Mouse (Mus musculus): Measurements from ENCODE around the gene Nr5a2.

GRCm38 (mm10) chr1:136948127-136948422, 12.2 kb downstream of the Nr5a2 start:
- TF ChIP-seq POLR2A (IDR thresholded peaks at IDR 0.05; ENCODE audit: borderline replicate concordance, insufficient read depth, low read length) = no peak
- TF ChIP-seq CTCF (IDR thresholded peaks at IDR 0.05; ENCODE audit: borderline replicate concordance, insufficient read depth, low read depth, low read length) = no peak

Measured in cerebellum, adult 2 months (tissue).